In the genomic region with DNA sequence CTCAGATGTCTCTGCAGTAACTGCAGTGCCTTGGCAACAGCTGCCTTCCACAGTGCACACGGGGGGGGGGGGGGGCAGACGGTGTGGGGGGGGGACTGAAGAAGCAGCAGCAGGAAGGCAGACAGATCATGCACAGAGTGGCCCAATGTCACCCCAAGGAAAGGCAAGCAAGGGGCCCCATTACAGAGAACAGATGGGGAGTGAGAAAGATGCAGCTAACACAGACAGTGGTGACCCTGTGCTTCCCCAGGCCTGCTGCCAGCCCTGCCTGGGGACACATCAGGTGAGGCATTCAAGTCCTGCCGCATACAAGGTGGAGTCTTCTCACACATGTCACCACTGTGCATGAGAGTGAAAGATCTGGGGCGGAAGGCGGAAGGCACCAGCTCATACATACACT, we compare ENCODE assay signal across 20 mouse cellular contexts.
A peak's percentile ranks its signal among the peaks of the same experiment; 100 is the strongest.
DNase-seq lines count a peak whose midpoint lies in the region; ATAC-seq lines count a peak whose summit lies in the region.
"Had no signal": no experiment of that assay in that cellular context is flagged by ENCODE, and none has a peak within 500 bp of the region (broad histone marks: within the 10 kb centered on the region; RNA-seq: fewer than 3 reads in every experiment).

No protein-coding gene starts in this region.

- H3K9me3 ChIP-seq in heart, embryonic 15.5 days (replicated peaks), result no peaks in the 10 kb centered on the region
- 0 out of 2 replicates have a peak, but pooled peaks cover 5% of the 10 kb centered on the region for H3K9me3 ChIP-seq in neural tube, embryonic 15.5 days (replicated peaks)
- H3K9me3 ChIP-seq in limb, embryonic 10.5 days (replicated peaks), result no peaks in the 10 kb centered on the region
- H3K9me3 ChIP-seq: G1E; liver, embryonic 13.5 days; neural tube, embryonic 12.5 days had no signal

- no peaks in the 10 kb centered on the region for H3K36me3 ChIP-seq in heart, embryonic 15.5 days
- H3K36me3 ChIP-seq in neural tube, embryonic 15.5 days, result no peaks in the 10 kb centered on the region
- no peaks in the 10 kb centered on the region for H3K36me3 ChIP-seq in limb, embryonic 10.5 days
- H3K36me3 ChIP-seq: G1E; limb, embryonic 12.5 days; liver, embryonic 13.5 days; neural tube, embryonic 12.5 days had no signal

- WGBS in heart, embryonic 15.5 days, result 41% methylated on average over 5 of the region's 5 CpGs
- WGBS in neural tube, embryonic 15.5 days, result 43% methylated on average over 5 of the region's 5 CpGs
- WGBS in limb, embryonic 10.5 days, result 67% methylated on average over 5 of the region's 5 CpGs

- H3K27me3 ChIP-seq in heart, embryonic 15.5 days, result no peaks in the 10 kb centered on the region
- no peaks in the 10 kb centered on the region for H3K27me3 ChIP-seq in neural tube, embryonic 15.5 days (replicated peaks)
- H3K27me3 ChIP-seq in limb, embryonic 10.5 days (ENCODE audit: low read depth, poor library complexity, severe bottlenecking), result no peaks in the 10 kb centered on the region
- H3K27me3 ChIP-seq: limb, embryonic 12.5 days; liver, embryonic 13.5 days; neural tube, embryonic 12.5 days had no signal

- H3K4me3 ChIP-seq in heart, embryonic 15.5 days, result no peak overlapping the region
- no peak overlapping the region for H3K4me3 ChIP-seq in neural tube, embryonic 15.5 days (replicated peaks)
- H3K4me3 ChIP-seq in limb, embryonic 10.5 days, result no peak overlapping the region
- H3K4me3 ChIP-seq: limb, embryonic 12.5 days; liver, embryonic 13.5 days; neural tube, embryonic 12.5 days had no signal

- no peak overlapping the region for H3K4me2 ChIP-seq in heart, embryonic 15.5 days
- H3K4me2 ChIP-seq in neural tube, embryonic 15.5 days, result no peak overlapping the region
- H3K4me2 ChIP-seq: limb, embryonic 12.5 days; liver, embryonic 13.5 days; neural tube, embryonic 12.5 days had no signal

- peak; percentile 10 to 20 for DNase-seq in cerebellum, postnatal 10 days
- DNase-seq in cerebellum, adult 11-12 months, result no peak
- DNase-seq in heart, adult 18-20 months, result no peak
- peak; percentile 55 for DNase-seq in brain, adult 2 months (ENCODE audit: low read depth, low spot score)
- no peak for DNase-seq in urinary bladder, postnatal 25 days (ENCODE audit: low spot score)
- no peak for DNase-seq in limb, embryonic 10.5 days (ENCODE audit: low spot score)
- DNase-seq: cerebellum, adult 9-11 months; kidney, adult 2 months; kidney, postnatal 25 days; layer of hippocampus, adult 9-11 months; liver, embryonic 13.5 days; spleen, adult 18-20 months; thymus, adult 2 months had no signal

- peak overlapping the region; percentile 31 for H3K27ac ChIP-seq in heart, embryonic 15.5 days
- H3K27ac ChIP-seq in neural tube, embryonic 15.5 days (replicated peaks), result 0 out of 2 replicates have a peak overlapping the region, but pooled peaks have one; percentile 51
- no peak overlapping the region for H3K27ac ChIP-seq in limb, embryonic 10.5 days
- H3K27ac ChIP-seq: limb, embryonic 12.5 days; liver, embryonic 13.5 days; neural tube, embryonic 12.5 days had no signal

- H3K4me1 ChIP-seq in heart, embryonic 15.5 days (replicated peaks), result peaks cover 15% of the 10 kb centered on the region
- 0 out of 2 replicates have a peak, but pooled peaks cover 4% of the 10 kb centered on the region for H3K4me1 ChIP-seq in neural tube, embryonic 15.5 days
- H3K4me1 ChIP-seq in limb, embryonic 10.5 days, result peaks cover 11% of the 10 kb centered on the region

- no peak overlapping the region for H3K9ac ChIP-seq in heart, embryonic 15.5 days
- H3K9ac ChIP-seq in neural tube, embryonic 15.5 days (replicated peaks), result no peak overlapping the region
- H3K9ac ChIP-seq: limb, embryonic 12.5 days; liver, embryonic 13.5 days; neural tube, embryonic 12.5 days had no signal

- ATAC-seq in heart, embryonic 15.5 days (replicated peaks; ENCODE audit: insufficient number of reproducible peaks, insufficient read depth, low FRiP score, low read depth), result no peak
- peak; percentile 11; the same call in 1 of the 2 replicates for ATAC-seq in neural tube, embryonic 15.5 days (ENCODE audit: low FRiP score)
- ATAC-seq: CD4-positive, CD25-positive, alpha-beta regulatory T cell, adult 4 months; forebrain, embryonic 14.5 days had no signal

Comparison
In these comparisons a context has a peak if more than half of its experiments do, and no peak if none do; other contexts are left out.
1. DNase-seq: peak in cerebellum, postnatal 10 days (2 of 2) and brain, adult 2 months (single experiment); none in cerebellum, adult 11-12 months (single experiment), heart, adult 18-20 months (0 of 2), urinary bladder, postnatal 25 days (single experiment) and limb, embryonic 10.5 days (single experiment).